Mouse (Mus musculus) ES-E14 (cell line): ENCODE data around the gene Gab1.

ENCODE experiments used
- ZC3H11A ChIP-seq: IDR thresholded peaks from 2 replicates; pipeline ENCODE4 v1.6.1; 2012; ENCODE audit warnings: low read depth, mild to moderate bottlenecking, inconsistent platforms, low read length, borderline replicate concordance
- ZNF384 ChIP-seq: IDR thresholded peaks from 2 replicates; pipeline ENCODE4 v1.6.1; 2012; ENCODE audit warnings: low read depth, low read length, inconsistent platforms

GRCm38 (mm10) chr8:80853208-80853607 lies 27.1 kb downstream of the Gab1 start:
- TF ChIP-seq ZC3H11A (no peak), ZNF384 (no peak)
